Mouse (Mus musculus) embryonic fibroblast, embryonic 13.5 days (primary cell): ENCODE measurements around the gene Fbl.

Source experiments
- CTCF ChIP-seq: IDR thresholded peaks from 2 replicates; pipeline ENCODE4 v1.5.1; 2011; ENCODE audit warnings: mild to moderate bottlenecking, control low read depth, low read length, moderate library complexity, borderline replicate concordance; ENCODE audit not compliant: insufficient read depth
- POLR2A ChIP-seq: IDR thresholded peaks from 2 replicates; pipeline ENCODE4 v1.6.1; 2011; ENCODE audit warnings: low read depth, mild to moderate bottlenecking, control low read depth, low read length, moderate library complexity

DNA sequence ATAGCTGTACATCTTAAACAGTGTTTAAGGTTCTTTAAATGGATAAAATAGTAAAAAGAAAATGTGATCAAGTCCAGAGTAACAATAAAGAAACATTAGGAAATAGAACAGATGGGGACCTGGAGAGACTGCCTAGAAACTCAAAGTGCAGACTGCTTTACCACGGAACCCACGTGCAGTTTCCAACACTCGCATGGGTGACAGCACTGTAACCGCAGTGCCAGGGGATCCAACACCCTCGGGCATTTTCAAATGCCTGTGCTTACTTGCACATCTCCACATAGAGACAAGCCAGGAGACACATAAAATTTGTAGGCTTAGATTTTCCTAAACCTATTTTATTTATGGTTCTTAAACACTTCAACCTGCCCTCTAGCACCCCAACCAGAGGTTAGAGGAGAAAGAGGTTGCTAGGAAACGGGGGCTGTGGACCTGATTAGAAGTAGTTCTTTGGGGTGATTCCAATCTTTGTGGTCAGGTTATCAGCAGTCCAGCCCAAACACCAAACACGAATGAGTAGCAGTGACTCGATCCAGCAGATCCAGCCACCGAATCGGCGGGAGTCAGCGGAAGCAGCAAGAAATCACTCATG, 39.0 kb downstream of the Fbl start:
- TF ChIP-seq POLR2A = no peak
- TF ChIP-seq CTCF = no peak
